Mouse (Mus musculus) megakaryocyte, embryonic 14.5 days (primary cell): ENCODE results near the gene Glipr2. TPM values are rescaled to one million over a fixed set of nuclear protein-coding genes. Genes with fewer than 3 reads are reported as not detected.

ENCODE experiments used
- H3K27me3 ChIP-seq: replicated peaks from 2 replicates; pipeline ENCODE3; 2012; ENCODE audit warnings: inconsistent platforms
- H3K36me3 ChIP-seq: replicated peaks from 2 replicates; pipeline ENCODE3; 2012; ENCODE audit warnings: low read length, inconsistent platforms, mixed read lengths
- H3K4me1 ChIP-seq: 2 replicates; pipeline ENCODE4 v1.6.1; 2012; ENCODE audit warnings: inconsistent platforms
- H3K4me3 ChIP-seq: replicated peaks from 2 replicates; pipeline ENCODE3; 2012; ENCODE audit warnings: moderate library complexity, mild to moderate bottlenecking, inconsistent platforms
- H3K9me3 ChIP-seq: 2 replicates; pipeline ENCODE4 v1.6.1; 2012; ENCODE audit warnings: inconsistent platforms
- FLI1 ChIP-seq: IDR thresholded peaks from 2 replicates; pipeline ENCODE4 v1.6.1; 2012; ENCODE audit warnings: low read length, inconsistent platforms, mixed read lengths
- GATA1 ChIP-seq: IDR thresholded peaks from 3 replicates; pipeline ENCODE4 v1.6.1; 2012; ENCODE audit warnings: mixed read lengths, low read length, inconsistent platforms, borderline replicate concordance
- polyA plus RNA-seq: library from polyadenylated mRNA; stranded (reverse); fragments of >175 nt; gene quantifications from 2 replicates; pipeline ENCODE4 v1.2.3, GENCODE M21; 2012; ENCODE audit warnings: low replicate concordance; ENCODE audit not compliant: insufficient read depth

Gene Glipr2
- polyA plus RNA-seq, result 6.5 and 32.0 TPM in 2 replicates

GRCm38 (mm10) chr4:43957292-43957845 is at the start of gene Glipr2:
Gene Glipr2, plus strand, starts transcription at chr4:43957401.
- H3K4me1 ChIP-seq, result peaks cover 52% of the 10 kb centered on the region
- peaks cover 10% of the 10 kb centered on the region for H3K27me3 ChIP-seq
- H3K4me3 ChIP-seq, result peak within 1 kb of the TSS; percentile 98
- no peaks in the 10 kb centered on the region for H3K9me3 ChIP-seq
- TF ChIP-seq GATA1 (no peak), FLI1 (no peak)
- peaks cover 6% of the 10 kb centered on the region for H3K36me3 ChIP-seq

GRCm38 (mm10) chr4:43918221-43918620 is 39.0 kb upstream of the Glipr2 start:
- no peaks in the 10 kb centered on the region for H3K9me3 ChIP-seq
- no peak overlapping the region for H3K4me3 ChIP-seq
- no peaks in the 10 kb centered on the region; the same call in 1 of the 2 replicates for H3K4me1 ChIP-seq
- no peaks in the 10 kb centered on the region for H3K36me3 ChIP-seq
- TF ChIP-seq FLI1, result no peak
- no peak for TF ChIP-seq GATA1
- no peaks in the 10 kb centered on the region for H3K27me3 ChIP-seq

- H3K9me3 ChIP-seq, result no peaks in the 10 kb centered on the region
- H3K36me3 ChIP-seq, result no peaks in the 10 kb centered on the region
- no peaks in the 10 kb centered on the region for H3K27me3 ChIP-seq
- peaks cover 6% of the 10 kb centered on the region for H3K4me1 ChIP-seq
- no peak for TF ChIP-seq FLI1
- no peak for TF ChIP-seq GATA1
- no peak overlapping the region for H3K4me3 ChIP-seq
Measured at GRCm38 (mm10) chr4:43920602-43921001, 36.6 kb upstream of the Glipr2 start.

DNA sequence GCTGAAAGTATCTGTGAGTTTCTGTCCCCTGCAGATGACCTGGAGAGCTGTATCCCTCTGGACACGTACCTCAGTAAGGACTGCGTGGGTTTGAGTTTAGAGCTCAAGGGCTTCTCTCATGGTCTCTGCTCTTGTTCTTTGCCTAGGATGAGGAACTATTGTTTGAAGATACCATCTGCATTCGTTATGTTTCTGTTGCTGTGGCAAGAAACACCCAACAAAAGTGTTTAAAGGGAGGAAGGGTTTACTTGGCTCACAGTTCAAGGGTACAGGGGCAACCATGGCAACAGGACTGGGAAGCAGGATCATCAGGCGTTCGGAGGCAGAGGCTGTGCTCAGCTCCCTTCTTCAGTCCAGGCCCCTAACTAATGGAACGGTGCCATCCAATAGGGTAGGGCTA is 32.1 kb upstream of the Glipr2 start:
- Histone ChIP-seq H3K4me1 (peaks cover 16% of the 10 kb centered on the region), H3K4me3 (no peak overlapping the region), H3K27me3 (peaks cover under 1% of the 10 kb centered on the region), H3K9me3 (no peaks in the 10 kb centered on the region), H3K36me3 (no peaks in the 10 kb centered on the region)
- TF ChIP-seq GATA1, result no peak
- no peak for TF ChIP-seq FLI1

GRCm38 (mm10) chr4:43925779-43926178 is 31.4 kb upstream of the Glipr2 start:
- TF ChIP-seq FLI1 (no peak), GATA1 (no peak)
- H3K27me3 ChIP-seq, result peaks cover 4% of the 10 kb centered on the region
- H3K4me3 ChIP-seq, result no peak overlapping the region
- H3K4me1 ChIP-seq, result peaks cover 18% of the 10 kb centered on the region
- no peaks in the 10 kb centered on the region for H3K9me3 ChIP-seq
- H3K36me3 ChIP-seq, result no peaks in the 10 kb centered on the region

GRCm38 (mm10) chr4:43927826-43928225 is 29.4 kb upstream of the Glipr2 start:
- Histone ChIP-seq H3K4me1 (peaks cover 37% of the 10 kb centered on the region), H3K27me3 (peaks cover 7% of the 10 kb centered on the region), H3K36me3 (no peaks in the 10 kb centered on the region), H3K4me3 (no peak overlapping the region), H3K9me3 (no peaks in the 10 kb centered on the region)
- TF ChIP-seq GATA1 (no peak), FLI1 (no peak)

GRCm38 (mm10) chr4:43931877-43932276 is 25.3 kb upstream of the Glipr2 start:
- H3K27me3 ChIP-seq, result peaks cover 10% of the 10 kb centered on the region
- TF ChIP-seq GATA1 (no peak), FLI1 (no peak)
- H3K4me1 ChIP-seq, result peaks cover 25% of the 10 kb centered on the region
- no peaks in the 10 kb centered on the region for H3K36me3 ChIP-seq
- peak overlapping the region; percentile 54 for H3K4me3 ChIP-seq
- no peaks in the 10 kb centered on the region for H3K9me3 ChIP-seq

- H3K27me3 ChIP-seq, result peaks cover 3% of the 10 kb centered on the region
- no peak for TF ChIP-seq GATA1
- no peak for TF ChIP-seq FLI1
- no peak overlapping the region for H3K4me3 ChIP-seq
- H3K36me3 ChIP-seq, result no peaks in the 10 kb centered on the region
- no peaks in the 10 kb centered on the region for H3K9me3 ChIP-seq
- peaks cover 47% of the 10 kb centered on the region for H3K4me1 ChIP-seq
Measured at GRCm38 (mm10) chr4:43936186-43936585, 21.0 kb upstream of the Glipr2 start.

GRCm38 (mm10) chr4:43936749-43937674 is 20.2 kb upstream of the Glipr2 start:
- Histone ChIP-seq H3K27me3 (peaks cover 3% of the 10 kb centered on the region), H3K4me1 (peaks cover 40% of the 10 kb centered on the region), H3K9me3 (no peaks in the 10 kb centered on the region), H3K36me3 (no peaks in the 10 kb centered on the region), H3K4me3 (no peak overlapping the region)
- TF ChIP-seq FLI1, result no peak
- TF ChIP-seq GATA1, result no peak

GRCm38 (mm10) chr4:43941315-43941714 is 15.9 kb upstream of the Glipr2 start:
- Histone ChIP-seq H3K9me3 (no peaks in the 10 kb centered on the region), H3K4me3 (no peak overlapping the region), H3K27me3 (peaks cover 7% of the 10 kb centered on the region), H3K4me1 (peaks cover 40% of the 10 kb centered on the region), H3K36me3 (no peaks in the 10 kb centered on the region)
- no peak for TF ChIP-seq FLI1
- no peak for TF ChIP-seq GATA1
